ENCODE assay signal across 9 mouse cellular contexts in the genomic region with DNA sequence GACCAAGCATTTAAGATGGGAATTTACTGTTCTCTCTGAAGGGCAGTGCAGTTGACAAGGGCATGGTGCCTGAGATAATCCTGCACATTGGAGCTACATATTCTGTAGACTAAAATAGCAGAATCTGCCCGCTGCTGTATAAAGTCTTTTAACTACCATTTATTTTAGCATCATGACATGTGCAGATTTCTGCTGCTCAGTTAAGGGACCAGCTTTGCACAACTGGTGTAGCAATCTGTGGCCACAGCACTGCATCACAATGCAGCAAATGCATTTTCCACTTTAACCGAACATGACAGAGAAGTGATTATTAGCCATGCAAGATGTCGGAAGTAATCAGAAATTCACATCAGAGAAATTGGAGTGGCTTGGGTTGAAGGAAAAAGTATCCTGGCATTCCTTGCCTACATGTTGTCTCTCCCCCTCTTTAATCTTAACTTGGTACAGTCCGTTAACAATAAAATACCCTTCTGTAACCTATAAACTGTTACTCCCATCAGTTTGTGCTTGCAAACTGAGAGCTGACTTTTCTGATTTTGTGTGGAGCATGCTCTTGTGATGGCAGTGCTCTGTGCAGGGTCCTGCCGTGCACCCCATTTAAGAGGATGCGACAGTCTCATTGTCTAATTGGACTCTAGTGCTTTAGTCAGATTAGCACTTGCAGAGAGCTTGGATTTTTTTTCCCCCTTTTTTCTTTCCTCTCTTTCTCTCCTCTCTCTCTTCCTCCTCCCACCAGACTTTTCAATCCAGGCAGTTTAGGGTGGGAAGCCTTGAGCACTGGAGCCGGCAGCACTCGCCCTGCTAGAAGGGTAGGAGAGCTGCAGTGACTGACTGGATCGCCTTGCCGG. TPM values are rescaled to one million over a fixed set of nuclear protein-coding genes. Genes with fewer than 3 reads are reported as not detected.
DNase-seq lines count a peak whose midpoint lies in the region; ATAC-seq lines count a peak whose summit lies in the region.
"Had no signal": no experiment of that assay in that cellular context is flagged by ENCODE, and none has a peak within 500 bp of the region (broad histone marks: within the 10 kb centered on the region; RNA-seq: fewer than 3 reads in every experiment).

No protein-coding gene starts in this region.

- H3K36me3 ChIP-seq in kidney, embryonic 14.5 days (ENCODE audit: control insufficient read depth, insufficient read depth, low read length) = no peaks in the 10 kb centered on the region
- no peaks in the 10 kb centered on the region for H3K36me3 ChIP-seq in forebrain, embryonic 13.5 days (ENCODE audit: poor library complexity, severe bottlenecking)
- no peaks in the 10 kb centered on the region for H3K36me3 ChIP-seq in intestine, embryonic 16.5 days (ENCODE audit: control insufficient read depth, insufficient read depth, low read length)
- H3K36me3 ChIP-seq in midbrain, embryonic 14.5 days (ENCODE audit: control insufficient read depth, insufficient read depth, low read length) = no peaks in the 10 kb centered on the region
- H3K36me3 ChIP-seq in liver, embryonic 11.5 days (ENCODE audit: control insufficient read depth, insufficient read depth, low read length) = no peaks in the 10 kb centered on the region

- no peak overlapping the region for H3K27ac ChIP-seq in kidney, embryonic 14.5 days (ENCODE audit: low read depth, low read length)
- H3K27ac ChIP-seq in forebrain, embryonic 13.5 days = peak overlapping the region; percentile 80
- no peak overlapping the region for H3K27ac ChIP-seq in intestine, embryonic 16.5 days (ENCODE audit: low read length)
- peak overlapping the region; percentile 83 for H3K27ac ChIP-seq in midbrain, embryonic 14.5 days (replicated peaks; ENCODE audit: low read depth, low read length)
- H3K27ac ChIP-seq in liver, embryonic 11.5 days (ENCODE audit: low read depth, low read length) = no peak overlapping the region; the same call in 1 of the 2 replicates

- no peaks in the 10 kb centered on the region for H3K27me3 ChIP-seq in kidney, embryonic 14.5 days (ENCODE audit: control insufficient read depth, insufficient read depth, low read length)
- no peaks in the 10 kb centered on the region for H3K27me3 ChIP-seq in forebrain, embryonic 13.5 days
- no peaks in the 10 kb centered on the region for H3K27me3 ChIP-seq in intestine, embryonic 16.5 days (replicated peaks; ENCODE audit: control insufficient read depth, insufficient read depth, low read length)
- H3K27me3 ChIP-seq in midbrain, embryonic 14.5 days (ENCODE audit: control insufficient read depth, insufficient read depth, low read length) = no peaks in the 10 kb centered on the region
- H3K27me3 ChIP-seq in liver, embryonic 11.5 days (replicated peaks; ENCODE audit: control insufficient read depth, insufficient read depth, low read length) = no peaks in the 10 kb centered on the region

- peaks cover 15% of the 10 kb centered on the region for H3K4me1 ChIP-seq in kidney, embryonic 14.5 days (ENCODE audit: control insufficient read depth, insufficient read depth, low read length)
- peaks cover 38% of the 10 kb centered on the region for H3K4me1 ChIP-seq in forebrain, embryonic 13.5 days
- peaks cover 17% of the 10 kb centered on the region for H3K4me1 ChIP-seq in intestine, embryonic 16.5 days (ENCODE audit: control insufficient read depth, insufficient read depth, low read length)
- peaks cover 33% of the 10 kb centered on the region for H3K4me1 ChIP-seq in midbrain, embryonic 14.5 days (ENCODE audit: control insufficient read depth, insufficient read depth, low read length)
- 0 out of 2 replicates have a peak, but pooled peaks cover 8% of the 10 kb centered on the region for H3K4me1 ChIP-seq in liver, embryonic 11.5 days (replicated peaks; ENCODE audit: control insufficient read depth, insufficient read depth, low read length)

- H3K9ac ChIP-seq in kidney, embryonic 14.5 days (ENCODE audit: low read depth, low read length) = no peak overlapping the region
- H3K9ac ChIP-seq in forebrain, embryonic 13.5 days = peak overlapping the region; percentile 60
- H3K9ac ChIP-seq in intestine, embryonic 16.5 days (ENCODE audit: low read depth, low read length) = peak overlapping the region; percentile 29; the same call in 1 of the 2 replicates
- peak overlapping the region; percentile 65 for H3K9ac ChIP-seq in midbrain, embryonic 14.5 days (replicated peaks; ENCODE audit: low read length)
- no peak overlapping the region for H3K9ac ChIP-seq in liver, embryonic 11.5 days (ENCODE audit: low read depth, low read length)

- H3K9me3 ChIP-seq in kidney, embryonic 14.5 days (ENCODE audit: control insufficient read depth, low read length) = no peaks in the 10 kb centered on the region
- H3K9me3 ChIP-seq in forebrain, embryonic 13.5 days (replicated peaks) = no peaks in the 10 kb centered on the region
- H3K9me3 ChIP-seq in intestine, embryonic 16.5 days (ENCODE audit: control insufficient read depth, low read length) = no peaks in the 10 kb centered on the region
- H3K9me3 ChIP-seq in midbrain, embryonic 14.5 days (ENCODE audit: control insufficient read depth, low read length) = no peaks in the 10 kb centered on the region
- no peaks in the 10 kb centered on the region for H3K9me3 ChIP-seq in liver, embryonic 11.5 days (ENCODE audit: control insufficient read depth, low read length)
- H3K9me3 ChIP-seq: G1E had no signal

- ATAC-seq in kidney, embryonic 14.5 days (ENCODE audit: low FRiP score, low TSS enrichment) = no peak
- peak; percentile 68 for ATAC-seq in forebrain, embryonic 13.5 days
- ATAC-seq in intestine, embryonic 16.5 days = no peak
- ATAC-seq in midbrain, embryonic 14.5 days (ENCODE audit: low FRiP score, low TSS enrichment) = no peak
- ATAC-seq in inflammation-experienced regulatory T-cells, adult 6 months = no peak
- ATAC-seq in liver, embryonic 11.5 days (replicated peaks; ENCODE audit: low FRiP score) = no peak

- DNase-seq in kidney, adult 11 months = no peak
- DNase-seq in midbrain, embryonic 14.5 days = peak; percentile 73
- DNase-seq in liver, embryonic 11.5 days (ENCODE audit: low spot score) = no peak
- DNase-seq in ovary, postnatal 10 days (ENCODE audit: low spot score) = no peak

- whole genome bisulfite sequencing in kidney, embryonic 14.5 days = 53% methylated on average over 10 of the region's 10 CpGs
- 23% methylated on average over 10 of the region's 10 CpGs for WGBS in forebrain, embryonic 13.5 days
- WGBS in intestine, embryonic 16.5 days = 53% methylated on average over 10 of the region's 10 CpGs
- 18% methylated on average over 10 of the region's 10 CpGs for WGBS in midbrain, embryonic 14.5 days
- 74% methylated on average over 10 of the region's 10 CpGs for WGBS in liver, embryonic 11.5 days

- H3K4me2 ChIP-seq in kidney, embryonic 14.5 days (replicated peaks; ENCODE audit: low read depth, low read length) = peak overlapping the region; percentile 4; the same call in 1 of the 2 replicates
- peak overlapping the region; percentile 53 for H3K4me2 ChIP-seq in forebrain, embryonic 13.5 days
- H3K4me2 ChIP-seq in intestine, embryonic 16.5 days (ENCODE audit: low read depth, low read length) = no peak overlapping the region
- peak overlapping the region; percentile 51 for H3K4me2 ChIP-seq in midbrain, embryonic 14.5 days (ENCODE audit: low read length)
- no peak overlapping the region for H3K4me2 ChIP-seq in liver, embryonic 11.5 days

- H3K4me3 ChIP-seq in kidney, embryonic 14.5 days (ENCODE audit: low read length) = no peak overlapping the region
- peak overlapping the region; percentile 32 for H3K4me3 ChIP-seq in forebrain, embryonic 13.5 days
- peak overlapping the region; percentile 14; the same call in 1 of the 2 replicates for H3K4me3 ChIP-seq in intestine, embryonic 16.5 days (ENCODE audit: low read length)
- peak overlapping the region; percentile 40 for H3K4me3 ChIP-seq in midbrain, embryonic 14.5 days (replicated peaks; ENCODE audit: low read depth, low read length)
- H3K4me3 ChIP-seq in liver, embryonic 11.5 days (ENCODE audit: low read depth, low read length) = no peak overlapping the region

RNA-seq across cellular contexts. Expression of a gene that starts 52.2 kb away (rescaled TPM):
- polyA plus RNA-seq in kidney, embryonic 14.5 days (2014; fragmentation: Nextera tagmentation; extraction: Ambion mirVana) = 51.8 and 103 TPM in 2 replicates
- 83.6 and 98.8 TPM in 2 replicates for polyA plus RNA-seq in forebrain, embryonic 13.5 days (2015; fragmentation: Nextera tagmentation; extraction: Ambion mirVana)
- 56.9 and 66.4 TPM in 2 replicates for polyA plus RNA-seq in intestine, embryonic 16.5 days (2015; fragmentation: Nextera tagmentation; extraction: Ambion mirVana)
- polyA plus RNA-seq in midbrain, embryonic 14.5 days (2014; fragmentation: Nextera tagmentation; extraction: Ambion mirVana) = 58.5 and 75.4 TPM in 2 replicates
- polyA plus RNA-seq in inflammation-experienced regulatory T-cells, adult 6 months (2017; shearing (Covaris generic)) = 10 to 100 TPM; 29.9 to 37.2 (median 35.3) TPM
- 106 and 124 TPM in 2 replicates for polyA plus RNA-seq in liver, embryonic 11.5 days (2014; fragmentation: Nextera tagmentation; extraction: Ambion mirVana)

Comparison
In these comparisons a context has a peak if more than half of its experiments do, and no peak if none do; other contexts are left out.
1. H3K27ac ChIP-seq: peak in forebrain, embryonic 13.5 days (single experiment) and midbrain, embryonic 14.5 days (single experiment); none in kidney, embryonic 14.5 days (single experiment), intestine, embryonic 16.5 days (single experiment) and liver, embryonic 11.5 days (single experiment).
2. H3K4me2 ChIP-seq: peak in kidney, embryonic 14.5 days (single experiment), forebrain, embryonic 13.5 days (single experiment) and midbrain, embryonic 14.5 days (single experiment); none in intestine, embryonic 16.5 days (single experiment) and liver, embryonic 11.5 days (single experiment).
3. H3K4me3 ChIP-seq: peak in forebrain, embryonic 13.5 days (single experiment), intestine, embryonic 16.5 days (single experiment) and midbrain, embryonic 14.5 days (single experiment); none in kidney, embryonic 14.5 days (single experiment) and liver, embryonic 11.5 days (single experiment).
4. H3K9ac ChIP-seq: peak in forebrain, embryonic 13.5 days (single experiment), intestine, embryonic 16.5 days (single experiment) and midbrain, embryonic 14.5 days (single experiment); none in kidney, embryonic 14.5 days (single experiment) and liver, embryonic 11.5 days (single experiment).